Mouse (Mus musculus): Measurements from ENCODE around the gene Aig1. TPM values are rescaled to one million over a fixed set of nuclear protein-coding genes. Genes with fewer than 3 reads are reported as not detected.
A peak's percentile ranks its signal among the peaks of the same experiment; 100 is the strongest.

The Aig1 gene
- polyA plus RNA-seq, 1 experiment from 2014 or later: 93.6 TPM

- Histone ChIP-seq H3K27ac (no peak overlapping the region), H3K4me2 (replicated peaks) (no peak overlapping the region), H3K27me3 (ENCODE audit: control insufficient read depth, insufficient read depth, low read length) (no peaks in the 10 kb centered on the region), H3K9ac (no peak overlapping the region), H3K9me3 (ENCODE audit: control insufficient read depth, low read length) (no peaks in the 10 kb centered on the region), H3K4me3 (replicated peaks; ENCODE audit: low read length) (no peak overlapping the region), H3K36me3 (replicated peaks; ENCODE audit: control insufficient read depth, insufficient read depth) (no peaks in the 10 kb centered on the region), H3K4me1 (replicated peaks; ENCODE audit: control insufficient read depth, insufficient read depth, low read length) (no peaks in the 10 kb centered on the region)
- ATAC-seq (ENCODE audit: low FRiP score) (no peak), DNase-seq (ENCODE audit: low spot score) (no peak)
- 46% methylated on average over 4 of the region's 4 CpGs for WGBS
Observed at GRCm38 (mm10) chr10:13705771-13706170, 163.0 kb downstream of the Aig1 start.

- H3K27ac ChIP-seq: no peak overlapping the region
- WGBS: 80% methylated on average over 6 of the region's 6 CpGs
- H3K27me3 ChIP-seq (ENCODE audit: control insufficient read depth, insufficient read depth, low read length): no peaks in the 10 kb centered on the region
- DNase-seq (ENCODE audit: low spot score) (no peak), ATAC-seq (ENCODE audit: low FRiP score) (no peak)
- no peaks in the 10 kb centered on the region for H3K4me1 ChIP-seq (replicated peaks; ENCODE audit: control insufficient read depth, insufficient read depth, low read length)
- H3K4me2 ChIP-seq (replicated peaks): no peak overlapping the region
- H3K4me3 ChIP-seq (replicated peaks; ENCODE audit: low read length): no peak overlapping the region
- no peak overlapping the region for H3K9ac ChIP-seq
- H3K9me3 ChIP-seq (ENCODE audit: control insufficient read depth, low read length): no peaks in the 10 kb centered on the region
- H3K36me3 ChIP-seq (replicated peaks; ENCODE audit: control insufficient read depth, insufficient read depth): no peaks in the 10 kb centered on the region
Observed at GRCm38 (mm10) chr10:13702688-13703087, 166.1 kb downstream of the Aig1 start.

- Histone ChIP-seq H3K36me3 (replicated peaks; ENCODE audit: control insufficient read depth, insufficient read depth) (no peaks in the 10 kb centered on the region), H3K9me3 (ENCODE audit: control insufficient read depth, low read length) (no peaks in the 10 kb centered on the region), H3K27ac (no peak overlapping the region), H3K4me1 (replicated peaks; ENCODE audit: control insufficient read depth, insufficient read depth, low read length) (no peaks in the 10 kb centered on the region), H3K4me3 (replicated peaks; ENCODE audit: low read length) (no peak overlapping the region), H3K4me2 (replicated peaks) (no peak overlapping the region), H3K9ac (no peak overlapping the region), H3K27me3 (ENCODE audit: control insufficient read depth, insufficient read depth, low read length) (no peaks in the 10 kb centered on the region)
- ATAC-seq (ENCODE audit: low FRiP score) (no peak), DNase-seq (ENCODE audit: low spot score) (no peak)
- 62% methylated on average over 8 of the region's 8 CpGs for WGBS
Observed at GRCm38 (mm10) chr10:13702043-13702442, 166.7 kb downstream of the Aig1 start.

GRCm38 (mm10) chr10:13696326-13696725, 172.5 kb downstream of the Aig1 start:
- H3K27me3 ChIP-seq (ENCODE audit: control insufficient read depth, insufficient read depth, low read length): no peaks in the 10 kb centered on the region
- ATAC-seq (ENCODE audit: low FRiP score) (no peak), DNase-seq (ENCODE audit: low spot score) (no peak)
- no peaks in the 10 kb centered on the region for H3K4me1 ChIP-seq (replicated peaks; ENCODE audit: control insufficient read depth, insufficient read depth, low read length)
- H3K9ac ChIP-seq: no peak overlapping the region
- no peaks in the 10 kb centered on the region for H3K9me3 ChIP-seq (ENCODE audit: control insufficient read depth, low read length)
- H3K36me3 ChIP-seq (replicated peaks; ENCODE audit: control insufficient read depth, insufficient read depth): no peaks in the 10 kb centered on the region
- H3K27ac ChIP-seq: no peak overlapping the region
- no peak overlapping the region for H3K4me3 ChIP-seq (replicated peaks; ENCODE audit: low read length)
- no peak overlapping the region for H3K4me2 ChIP-seq (replicated peaks)

- Histone ChIP-seq H3K4me1 (replicated peaks; ENCODE audit: control insufficient read depth, insufficient read depth, low read length) (0 out of 2 replicates have a peak, but pooled peaks cover 4% of the 10 kb centered on the region), H3K27ac (no peak overlapping the region), H3K9ac (no peak overlapping the region), H3K4me2 (replicated peaks) (no peak overlapping the region), H3K36me3 (replicated peaks; ENCODE audit: control insufficient read depth, insufficient read depth) (no peaks in the 10 kb centered on the region), H3K4me3 (replicated peaks; ENCODE audit: low read length) (no peak overlapping the region), H3K9me3 (ENCODE audit: control insufficient read depth, low read length) (no peaks in the 10 kb centered on the region), H3K27me3 (ENCODE audit: control insufficient read depth, insufficient read depth, low read length) (no peaks in the 10 kb centered on the region)
- WGBS: 93% methylated on average over 4 of the region's 4 CpGs
- ATAC-seq (ENCODE audit: low FRiP score): no peak
- no peak for DNase-seq (ENCODE audit: low spot score)
Observed at GRCm38 (mm10) chr10:13693276-13693675, 175.5 kb downstream of the Aig1 start.

GRCm38 (mm10) chr10:13690773-13691172, 178.0 kb downstream of the Aig1 start:
- H3K4me1 ChIP-seq (replicated peaks; ENCODE audit: control insufficient read depth, insufficient read depth, low read length): 0 out of 2 replicates have a peak, but pooled peaks cover 6% of the 10 kb centered on the region
- no peak overlapping the region for H3K9ac ChIP-seq
- H3K9me3 ChIP-seq (ENCODE audit: control insufficient read depth, low read length): no peaks in the 10 kb centered on the region
- H3K4me2 ChIP-seq (replicated peaks): no peak overlapping the region
- no peak overlapping the region for H3K4me3 ChIP-seq (replicated peaks; ENCODE audit: low read length)
- WGBS: 82% methylated on average over 5 of the region's 5 CpGs
- H3K27me3 ChIP-seq (ENCODE audit: control insufficient read depth, insufficient read depth, low read length): no peaks in the 10 kb centered on the region
- DNase-seq (ENCODE audit: low spot score) (no peak), ATAC-seq (ENCODE audit: low FRiP score) (no peak)
- H3K27ac ChIP-seq: no peak overlapping the region
- H3K36me3 ChIP-seq (replicated peaks; ENCODE audit: control insufficient read depth, insufficient read depth): no peaks in the 10 kb centered on the region

GRCm38 (mm10) chr10:13689841-13690590, 178.8 kb downstream of the Aig1 start:
- Histone ChIP-seq H3K9me3 (ENCODE audit: control insufficient read depth, low read length) (no peaks in the 10 kb centered on the region), H3K27me3 (ENCODE audit: control insufficient read depth, insufficient read depth, low read length) (no peaks in the 10 kb centered on the region), H3K36me3 (replicated peaks; ENCODE audit: control insufficient read depth, insufficient read depth) (no peaks in the 10 kb centered on the region), H3K27ac (no peak overlapping the region), H3K4me1 (replicated peaks; ENCODE audit: control insufficient read depth, insufficient read depth, low read length) (0 out of 2 replicates have a peak, but pooled peaks cover 10% of the 10 kb centered on the region), H3K4me2 (replicated peaks) (no peak overlapping the region), H3K9ac (no peak overlapping the region), H3K4me3 (replicated peaks; ENCODE audit: low read length) (no peak overlapping the region)
- ATAC-seq (ENCODE audit: low FRiP score) (no peak), DNase-seq (ENCODE audit: low spot score) (no peak)
- 83% methylated on average over 10 of the region's 10 CpGs for WGBS

GRCm38 (mm10) chr10:13688386-13689120, 180.2 kb downstream of the Aig1 start:
- no peak overlapping the region for H3K9ac ChIP-seq
- 42% methylated on average over 15 of the region's 15 CpGs for WGBS
- H3K27ac ChIP-seq: no peak overlapping the region
- peak; percentile 52 for DNase-seq (ENCODE audit: low spot score)
- no peak overlapping the region for H3K4me3 ChIP-seq (replicated peaks; ENCODE audit: low read length)
- no peaks in the 10 kb centered on the region for H3K9me3 ChIP-seq (ENCODE audit: control insufficient read depth, low read length)
- 0 out of 2 replicates have a peak, but pooled peaks cover 10% of the 10 kb centered on the region for H3K4me1 ChIP-seq (replicated peaks; ENCODE audit: control insufficient read depth, insufficient read depth, low read length)
- H3K4me2 ChIP-seq (replicated peaks): no peak overlapping the region
- H3K27me3 ChIP-seq (ENCODE audit: control insufficient read depth, insufficient read depth, low read length): no peaks in the 10 kb centered on the region
- no peaks in the 10 kb centered on the region for H3K36me3 ChIP-seq (replicated peaks; ENCODE audit: control insufficient read depth, insufficient read depth)
- peak; percentile 60; the same call in 1 of the 2 replicates for ATAC-seq (ENCODE audit: low FRiP score)

GRCm38 (mm10) chr10:13687182-13687810, 181.5 kb downstream of the Aig1 start:
- Histone ChIP-seq H3K9me3 (ENCODE audit: control insufficient read depth, low read length) (no peaks in the 10 kb centered on the region), H3K4me1 (replicated peaks; ENCODE audit: control insufficient read depth, insufficient read depth, low read length) (0 out of 2 replicates have a peak, but pooled peaks cover 10% of the 10 kb centered on the region), H3K27ac (no peak overlapping the region), H3K36me3 (replicated peaks; ENCODE audit: control insufficient read depth, insufficient read depth) (no peaks in the 10 kb centered on the region), H3K4me3 (replicated peaks; ENCODE audit: low read length) (no peak overlapping the region), H3K4me2 (replicated peaks) (no peak overlapping the region), H3K27me3 (ENCODE audit: control insufficient read depth, insufficient read depth, low read length) (no peaks in the 10 kb centered on the region), H3K9ac (no peak overlapping the region)
- DNase-seq (ENCODE audit: low spot score) (no peak), ATAC-seq (ENCODE audit: low FRiP score) (no peak)
- 92% methylated on average over 8 of the region's 8 CpGs for WGBS

Data from hindbrain, embryonic 14.5 days (tissue).